Mouse (Mus musculus) small intestine, adult 10 weeks (tissue): ENCODE results near the gene Commd9. TPM values are rescaled to one million over a fixed set of nuclear protein-coding genes. Genes with fewer than 3 reads are reported as not detected.

Source experiments
- polyA plus RNA-seq: library from polyadenylated mRNA; stranded (reverse); fragments of 350-450 nt; fragmentation: Illumina TruSeq; extraction: RNeasy Lipid Tissue Mini Kit (QIAGEN cat#74804); gene quantifications from one replicate; pipeline ENCODE4 v1.2.3, GENCODE M21; 2014; ENCODE audit warnings: low replicate concordance

Gene Commd9
- polyA plus RNA-seq: 2.1 TPM

GRCm38 (mm10) chr2:101885768-101886438 is at the start of gene Commd9:
TSS of gene Commd9 (plus strand) at chr2:101886247.

GRCm38 (mm10) chr2:101882998-101883397 is 3.0 kb upstream of the Commd9 start, which contains the start of gene Prr5l:
TSS of gene Prr5l (minus strand) at chr2:101883027.

Other genes with a start within 250 kb of the Commd9 start
- not detected for gene Rag1, start 236.7 kb upstream of the Commd9 start, polyA plus RNA-seq
- gene B230118H07Rik, start 236.7 kb upstream of the Commd9 start, polyA plus RNA-seq: 38.4 TPM
- gene Traf6, start 207.8 kb upstream of the Commd9 start, polyA plus RNA-seq: 20.4 TPM
- 2.5 TPM for gene Prr5l, start 3.2 kb upstream of the Commd9 start, polyA plus RNA-seq